Mouse (Mus musculus): ENCODE results near the gene Dusp18. TPM values are rescaled to one million over a fixed set of nuclear protein-coding genes. Genes with fewer than 3 reads are reported as not detected.

Gene Dusp18
- total RNA-seq, 2 experiments from 2014 or later: 9.1 to 20.5 TPM

DNA sequence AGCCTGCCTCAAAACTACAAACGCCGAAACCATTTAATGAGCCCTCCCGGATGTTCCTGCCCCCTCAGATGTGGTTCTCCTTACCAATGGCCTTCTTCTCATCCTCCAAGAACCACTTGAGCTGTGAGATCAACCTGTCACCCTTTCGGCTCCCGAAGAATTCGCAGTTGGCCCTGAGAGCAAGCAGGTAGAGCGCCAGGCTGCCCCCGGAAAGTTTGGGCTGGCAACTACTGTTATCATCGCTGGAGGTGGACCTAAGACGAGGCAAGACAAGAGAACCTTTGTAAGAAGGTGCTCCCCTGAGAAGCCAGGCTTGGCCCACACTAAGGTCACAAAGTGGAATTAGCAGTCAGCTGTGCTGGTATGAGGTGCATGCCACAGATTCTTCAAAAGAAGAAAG lies 30.9 kb downstream of the Dusp18 start:
- no peak for DNase-seq (ENCODE audit: low spot score)

DNA sequence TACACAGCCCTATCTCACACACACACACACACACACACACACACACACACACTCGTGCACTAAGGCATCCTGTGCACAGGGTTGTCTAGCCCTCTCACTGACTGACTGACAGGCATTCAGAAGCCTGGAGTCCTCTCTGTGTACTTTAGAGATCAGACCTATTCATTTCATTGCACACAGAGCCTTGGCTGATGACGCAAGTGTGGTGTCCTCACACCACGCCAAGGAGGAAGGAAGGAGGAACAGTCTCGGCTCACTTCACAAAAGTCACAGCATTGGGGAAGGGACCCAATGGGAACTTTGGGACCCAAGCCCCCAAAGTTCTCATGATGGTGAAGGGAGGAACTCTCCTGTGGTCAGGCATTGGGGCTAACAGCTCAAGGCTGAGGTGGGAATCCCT lies 35.0 kb downstream of the Dusp18 start:
- no peak for DNase-seq (ENCODE audit: low spot score)

DNA sequence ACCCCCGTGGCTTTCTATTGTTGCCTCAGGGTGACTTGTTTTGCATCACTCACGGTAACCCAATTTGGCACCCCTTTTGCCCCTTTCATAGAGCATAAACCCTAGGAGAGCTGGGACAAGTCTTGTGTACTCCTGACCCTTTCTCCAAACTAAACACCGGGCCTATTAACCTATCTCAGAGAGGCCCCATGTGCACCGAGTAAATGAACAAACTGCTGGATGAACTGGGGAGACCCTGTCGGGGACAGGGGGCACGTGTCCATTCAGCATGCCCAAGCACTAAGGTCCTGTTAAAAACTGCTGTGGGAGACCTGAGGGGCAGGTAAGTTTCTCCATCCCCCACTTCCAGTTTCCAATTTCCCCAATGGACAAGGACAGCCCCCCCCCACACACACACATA lies 35.9 kb downstream of the Dusp18 start:
- DNase-seq (ENCODE audit: low spot score): no peak

- peak; percentile 88 for DNase-seq (ENCODE audit: low spot score)
Observed at GRCm38 (mm10) chr11:3931511-3932211, 36.6 kb downstream of the Dusp18 start, which contains the start of gene Tcn2. TSS of gene Tcn2 (minus strand) at chr11:3932159.

DNA sequence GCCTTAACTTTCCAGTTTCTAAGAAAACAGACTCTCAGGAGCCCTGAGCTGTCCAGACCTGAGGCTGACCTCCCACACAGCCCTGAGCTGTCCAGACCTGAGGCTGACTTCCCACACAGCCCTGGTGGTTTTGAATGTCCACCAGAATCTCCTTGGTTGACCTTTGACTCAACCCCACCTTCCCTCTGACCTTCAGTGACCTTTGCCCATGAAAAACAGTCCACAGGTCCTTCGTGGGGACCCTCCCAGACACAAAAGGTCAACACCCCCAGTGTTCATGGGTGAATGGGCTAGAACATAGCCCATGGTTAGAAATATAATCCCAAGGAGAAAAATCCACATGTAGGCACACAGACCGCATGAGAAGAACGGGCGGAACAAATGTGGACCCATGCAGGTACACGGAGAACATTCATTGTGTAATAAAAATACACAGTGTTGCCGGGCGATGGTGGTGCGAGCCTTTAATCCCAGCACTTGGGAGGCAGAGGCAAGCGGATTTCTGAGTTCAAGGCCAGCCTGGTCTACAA lies 38.8 kb downstream of the Dusp18 start:
- no peak for DNase-seq (ENCODE audit: low spot score)

- DNase-seq (ENCODE audit: low spot score): no peak
Observed at GRCm38 (mm10) chr11:3935135-3935534, 40.1 kb downstream of the Dusp18 start.

- no peak for DNase-seq (ENCODE audit: low spot score)
Observed at GRCm38 (mm10) chr11:3936318-3936717, 41.3 kb downstream of the Dusp18 start.

DNA sequence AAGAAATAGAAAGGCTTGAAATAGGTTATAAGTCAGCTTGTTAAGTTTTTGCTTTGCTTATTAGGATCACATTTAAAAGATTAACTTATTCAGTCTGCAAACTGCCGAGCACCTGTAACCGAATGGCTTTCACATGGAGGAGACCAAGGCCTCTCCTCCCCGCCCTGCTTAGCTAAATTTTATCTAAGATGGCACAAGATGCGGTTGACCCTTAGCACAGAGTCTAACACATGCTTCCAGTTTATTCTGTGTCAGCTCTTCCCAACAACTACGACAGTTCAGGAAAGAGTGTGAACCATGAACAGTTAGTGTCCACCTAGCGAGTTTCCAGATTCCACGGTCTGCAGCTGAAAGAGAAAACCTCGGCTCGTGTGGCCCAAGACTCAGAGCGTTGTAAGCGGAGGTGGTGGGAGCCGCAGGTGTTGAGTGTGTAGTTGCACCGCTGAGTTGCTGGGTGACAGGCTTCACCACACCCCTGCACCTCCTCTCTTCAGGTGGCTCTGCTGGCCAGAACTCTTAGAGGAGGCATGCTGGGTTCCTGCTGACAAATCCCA lies 42.4 kb downstream of the Dusp18 start:
- no peak for DNase-seq (ENCODE audit: low spot score)

- DNase-seq (ENCODE audit: low spot score): no peak
Observed at GRCm38 (mm10) chr11:3941371-3941770, 46.3 kb downstream of the Dusp18 start.

GRCm38 (mm10) chr11:3946386-3946785 lies 51.3 kb downstream of the Dusp18 start:
- DNase-seq (ENCODE audit: low spot score): no peak

Other genes starting within 250 kb of the Dusp18 start
- gene Morc2a, start 246.0 kb upstream of the Dusp18 start, total RNA-seq (2021): 10 to 100 TPM; 17.2 to 17.7 TPM
- 1 to 10 TPM; 1.1 to 1.3 TPM for gene Osbp2, start 31.3 kb upstream of the Dusp18 start, total RNA-seq (2021)
- under 1 TPM; 0.17 to 0.27 TPM for gene 4921536K21Rik, start 142 bp upstream of the Dusp18 start, total RNA-seq (2021)
- 10 to 100 TPM; 16.5 to 30.9 TPM for gene Slc35e4, start 19.4 kb downstream of the Dusp18 start, total RNA-seq (2021)
- gene Tcn2, start 36.9 kb downstream of the Dusp18 start, total RNA-seq (2021): 10 to 100 TPM; 15.8 to 17.0 TPM
- gene Pes1, start 68.7 kb downstream of the Dusp18 start, total RNA-seq (2021): 10 to 100 TPM; 31.0 to 31.8 TPM
- not detected for gene 4930556J24Rik, start 81.5 kb downstream of the Dusp18 start, total RNA-seq (2021)
- gene Gal3st1, start 88.4 kb downstream of the Dusp18 start, total RNA-seq (2021): under 1 TPM in 1 of 2 experiments, not detected in 1; 0.12 TPM
- gene Sec14l4, start 136.2 kb downstream of the Dusp18 start, total RNA-seq (2021): not detected
- gene Sec14l3, start 169.6 kb downstream of the Dusp18 start, total RNA-seq (2021): not detected
- 10 to 100 TPM; 39.2 to 51.4 TPM for gene Mtfp1, start 200.2 kb downstream of the Dusp18 start, total RNA-seq (2021)
- gene Sec14l2, start 228.2 kb downstream of the Dusp18 start, total RNA-seq (2021): under 1 TPM; 0.09 to 0.33 TPM
- 1 to 10 TPM; 3.3 to 4.5 TPM for gene Rnf215, start 240.0 kb downstream of the Dusp18 start, total RNA-seq (2021)

Data from gastrocnemius, adult 18-20 months (tissue).